Mouse (Mus musculus): ENCODE results near the gene Fgf15. TPM values are rescaled to one million over a fixed set of nuclear protein-coding genes. Genes with fewer than 3 reads are reported as not detected.
"Not testable (repeated sequence)": the region's sequence is repeated elsewhere in the genome, so short reads cannot be mapped to it uniquely, and the experiment has no call there.

The Fgf15 gene
- polyA plus RNA-seq, 1 experiment from 2014 or later: not detected

DNA sequence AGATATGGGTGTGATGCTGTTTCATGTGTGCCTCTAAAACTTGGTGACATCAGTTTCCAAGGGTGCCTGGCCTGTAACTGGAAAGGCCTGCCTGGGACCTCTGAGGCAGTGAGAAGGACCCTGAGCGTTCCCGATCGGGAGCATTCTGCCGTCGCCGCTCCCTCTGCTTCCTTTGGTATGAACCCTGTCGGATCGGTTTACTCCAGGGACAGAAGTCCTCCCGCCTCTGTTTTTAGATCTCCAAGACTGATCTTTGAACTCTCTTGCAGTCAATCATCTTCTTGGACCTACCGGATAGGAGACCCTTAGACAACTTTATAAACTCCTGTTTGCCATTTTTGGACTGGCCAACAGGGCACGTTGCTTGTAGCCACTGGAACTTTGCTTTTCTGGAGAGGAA lies 33.1 kb upstream of the Fgf15 start:
- Histone ChIP-seq H3K4me3 (no peak overlapping the region), H3K4me1 (replicated peaks) (peaks cover 13% of the 10 kb centered on the region), H3K4me2 (no peak overlapping the region), H3K27ac (no peak overlapping the region), H3K9me3 (replicated peaks) (no peaks in the 10 kb centered on the region), H3K9ac (no peak overlapping the region), H3K36me3 (no peaks in the 10 kb centered on the region), H3K27me3 (peaks cover 92% of the 10 kb centered on the region)
- ATAC-seq (replicated peaks; ENCODE audit: insufficient number of reproducible peaks, insufficient read depth, low FRiP score, low read depth): no peak
- WGBS: 4% methylated on average over 11 of the region's 11 CpGs

GRCm38 (mm10) chr7:144864160-144864670 lies 32.1 kb upstream of the Fgf15 start:
- Histone ChIP-seq H3K4me1 (replicated peaks) (peaks cover 13% of the 10 kb centered on the region), H3K9me3 (replicated peaks) (no peaks in the 10 kb centered on the region), H3K36me3 (no peaks in the 10 kb centered on the region), H3K4me3 (no peak overlapping the region), H3K4me2 (no peak overlapping the region), H3K27ac (no peak overlapping the region), H3K27me3 (peaks cover 89% of the 10 kb centered on the region), H3K9ac (no peak overlapping the region)
- no peak for ATAC-seq (replicated peaks; ENCODE audit: insufficient number of reproducible peaks, insufficient read depth, low FRiP score, low read depth)
- 66% methylated on average over 3 of the region's 3 CpGs for WGBS

DNA sequence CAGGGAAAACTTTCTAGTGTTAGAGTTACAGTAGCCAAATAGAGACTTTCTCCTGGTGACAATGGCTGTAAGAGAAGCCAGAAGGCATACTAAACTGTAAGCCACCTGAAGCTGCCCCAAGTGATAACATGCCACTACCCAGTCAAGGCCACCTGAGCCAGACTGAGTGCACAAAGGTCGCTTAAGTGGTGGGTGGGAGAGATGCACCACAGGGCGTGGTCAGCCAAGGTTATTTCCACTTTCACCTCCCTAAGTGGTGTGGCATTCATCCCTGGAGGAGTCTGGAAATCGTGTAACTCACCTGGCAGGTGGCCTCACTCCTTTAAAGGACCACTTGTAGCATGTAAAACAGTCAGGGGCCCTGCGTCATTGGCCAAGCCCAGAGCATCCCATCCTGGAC lies 29.2 kb upstream of the Fgf15 start:
- Histone ChIP-seq H3K27me3 (peaks cover 60% of the 10 kb centered on the region), H3K27ac (no peak overlapping the region), H3K4me1 (replicated peaks) (peaks cover under 1% of the 10 kb centered on the region; the same call in 1 of the 2 replicates), H3K4me2 (no peak overlapping the region), H3K9me3 (replicated peaks) (no peaks in the 10 kb centered on the region), H3K36me3 (no peaks in the 10 kb centered on the region), H3K9ac (no peak overlapping the region), H3K4me3 (no peak overlapping the region)
- ATAC-seq (replicated peaks; ENCODE audit: insufficient number of reproducible peaks, insufficient read depth, low FRiP score, low read depth): no peak
- WGBS: 53% methylated on average over 4 of the region's 4 CpGs

GRCm38 (mm10) chr7:144867602-144868001 lies 28.7 kb upstream of the Fgf15 start:
- H3K4me1 ChIP-seq (replicated peaks): peaks cover under 1% of the 10 kb centered on the region; the same call in 1 of the 2 replicates
- no peak overlapping the region for H3K4me3 ChIP-seq
- H3K9me3 ChIP-seq (replicated peaks): no peaks in the 10 kb centered on the region
- no peak overlapping the region for H3K4me2 ChIP-seq
- H3K36me3 ChIP-seq: no peaks in the 10 kb centered on the region
- WGBS: 68% methylated on average over 8 of the region's 8 CpGs
- H3K9ac ChIP-seq: no peak overlapping the region
- peaks cover 55% of the 10 kb centered on the region for H3K27me3 ChIP-seq
- no peak for ATAC-seq (replicated peaks; ENCODE audit: insufficient number of reproducible peaks, insufficient read depth, low FRiP score, low read depth)
- H3K27ac ChIP-seq: no peak overlapping the region

DNA sequence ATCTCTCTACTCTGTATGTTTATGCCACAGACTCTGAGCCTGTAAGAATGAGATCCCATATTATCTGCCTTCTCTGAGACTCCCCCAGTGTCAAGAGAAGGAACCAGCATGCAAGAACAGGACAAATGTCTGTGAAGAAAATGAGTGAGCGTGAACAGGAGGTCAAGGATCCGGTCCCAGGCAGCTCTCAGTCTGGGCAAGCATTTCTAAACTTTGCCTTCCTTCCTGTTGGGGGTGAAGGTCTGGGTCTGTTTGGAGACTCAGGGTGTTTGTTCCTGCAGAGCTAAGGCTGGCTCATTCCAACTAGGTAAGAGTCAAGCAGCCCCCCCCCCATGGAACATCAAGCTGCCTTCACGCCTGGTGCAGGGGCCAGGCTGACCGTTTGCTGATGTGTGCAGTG lies 23.9 kb upstream of the Fgf15 start:
- Histone ChIP-seq H3K36me3 (no peaks in the 10 kb centered on the region), H3K9me3 (replicated peaks) (no peaks in the 10 kb centered on the region), H3K4me3 (no peak overlapping the region), H3K27me3 (peaks cover 12% of the 10 kb centered on the region), H3K9ac (no peak overlapping the region), H3K4me2 (no peak overlapping the region), H3K27ac (no peak overlapping the region), H3K4me1 (replicated peaks) (peaks cover 11% of the 10 kb centered on the region; the same call in 1 of the 2 replicates)
- WGBS: 53% methylated on average over 4 of the region's 4 CpGs
- ATAC-seq (replicated peaks; ENCODE audit: insufficient number of reproducible peaks, insufficient read depth, low FRiP score, low read depth): no peak

DNA sequence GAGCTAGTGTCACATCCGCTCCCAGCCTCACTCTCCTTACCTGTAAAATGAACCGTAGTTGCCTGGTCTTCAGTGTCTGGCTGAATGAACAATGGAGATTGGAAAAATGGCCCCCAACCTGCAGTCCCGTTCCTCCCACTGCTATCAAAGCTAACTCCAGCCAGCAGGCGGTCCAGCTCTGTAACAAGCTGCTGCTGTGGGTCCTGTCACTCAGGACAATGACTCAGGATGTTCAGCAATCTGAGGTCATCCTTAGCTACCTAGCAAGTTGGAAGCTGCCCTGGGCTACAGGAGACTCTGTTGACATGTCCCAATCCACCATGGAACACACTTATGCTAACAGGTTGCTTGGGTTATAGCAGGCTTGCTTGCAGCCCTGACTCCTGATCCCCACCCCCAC lies 23.2 kb upstream of the Fgf15 start:
- Histone ChIP-seq H3K27me3 (peaks cover 7% of the 10 kb centered on the region; the same call in 1 of the 2 replicates), H3K4me2 (no peak overlapping the region), H3K4me1 (replicated peaks) (peaks cover 11% of the 10 kb centered on the region; the same call in 1 of the 2 replicates), H3K4me3 (no peak overlapping the region), H3K9me3 (replicated peaks) (no peaks in the 10 kb centered on the region), H3K9ac (no peak overlapping the region), H3K36me3 (no peaks in the 10 kb centered on the region), H3K27ac (no peak overlapping the region)
- 69% methylated on average over 4 of the region's 4 CpGs for WGBS
- ATAC-seq (replicated peaks; ENCODE audit: insufficient number of reproducible peaks, insufficient read depth, low FRiP score, low read depth): no peak

DNA sequence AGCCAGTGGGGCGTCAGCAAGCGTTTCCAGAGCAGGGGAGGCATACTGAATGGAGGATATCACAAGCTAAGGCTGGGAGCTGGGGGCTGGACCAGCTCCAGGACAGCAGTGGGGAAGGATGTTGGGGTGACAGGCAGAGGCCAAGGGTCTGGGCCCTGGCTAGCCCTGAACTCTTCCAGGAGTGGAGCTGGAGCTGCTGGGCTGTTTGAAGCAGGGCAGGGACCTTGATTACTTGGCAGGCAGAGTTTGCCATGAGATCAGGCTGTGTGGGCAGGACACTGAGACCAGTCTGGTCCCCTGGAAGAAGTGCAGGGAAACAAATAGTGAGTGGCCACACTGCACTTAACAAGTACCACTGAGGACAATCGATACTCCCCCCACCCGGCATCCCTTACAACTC lies 22.1 kb upstream of the Fgf15 start:
- Histone ChIP-seq H3K4me1 (replicated peaks) (peaks cover 11% of the 10 kb centered on the region; the same call in 1 of the 2 replicates), H3K36me3 (no peaks in the 10 kb centered on the region), H3K4me3 (no peak overlapping the region), H3K4me2 (no peak overlapping the region), H3K9me3 (replicated peaks) (no peaks in the 10 kb centered on the region), H3K27ac (no peak overlapping the region), H3K27me3 (peaks cover 4% of the 10 kb centered on the region), H3K9ac (no peak overlapping the region)
- WGBS: 69% methylated on average over 4 of the region's 4 CpGs
- ATAC-seq (replicated peaks; ENCODE audit: insufficient number of reproducible peaks, insufficient read depth, low FRiP score, low read depth): no peak

DNA sequence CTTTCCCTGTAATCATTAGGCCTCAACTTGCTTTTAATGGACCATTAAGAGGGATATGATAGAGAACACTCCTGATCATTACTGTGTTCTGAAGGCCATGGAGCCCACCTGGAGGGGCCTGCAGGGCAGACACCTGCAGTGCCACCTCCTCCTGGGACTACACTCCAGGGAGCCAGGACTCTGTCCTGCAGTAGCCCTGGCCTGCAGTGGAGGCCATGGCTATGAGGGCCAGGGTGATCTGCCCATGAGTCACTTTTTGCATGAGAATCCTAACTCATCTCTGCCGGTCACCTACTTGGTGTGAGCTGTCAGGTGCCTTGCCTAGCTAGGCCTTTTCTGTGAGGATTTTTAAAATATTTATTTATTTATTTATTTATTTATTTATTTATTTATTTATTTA lies 17.9 kb upstream of the Fgf15 start:
- Histone ChIP-seq H3K4me2 (no peak overlapping the region), H3K4me3 (no peak overlapping the region), H3K9me3 (replicated peaks) (no peaks in the 10 kb centered on the region), H3K4me1 (replicated peaks) (peaks cover 10% of the 10 kb centered on the region; the same call in 1 of the 2 replicates), H3K27ac (no peak overlapping the region), H3K9ac (no peak overlapping the region), H3K27me3 (peaks cover 4% of the 10 kb centered on the region), H3K36me3 (no peaks in the 10 kb centered on the region)
- no peak for ATAC-seq (replicated peaks; ENCODE audit: insufficient number of reproducible peaks, insufficient read depth, low FRiP score, low read depth)
- WGBS: 94% methylated on average over 1 of the region's 1 CpGs

- Histone ChIP-seq H3K4me3 (no peak overlapping the region), H3K27me3 (peaks cover 8% of the 10 kb centered on the region), H3K9me3 (replicated peaks) (no peaks in the 10 kb centered on the region), H3K36me3 (no peaks in the 10 kb centered on the region), H3K27ac (no peak overlapping the region), H3K4me2 (no peak overlapping the region), H3K4me1 (replicated peaks) (peaks cover 11% of the 10 kb centered on the region), H3K9ac (no peak overlapping the region)
- 34% methylated on average over 2 of the region's 2 CpGs for WGBS
- ATAC-seq (replicated peaks; ENCODE audit: insufficient number of reproducible peaks, insufficient read depth, low FRiP score, low read depth): no peak
These were observed 13.2 kb upstream of the Fgf15 start for GRCm38 (mm10) chr7:144883106-144883505.

DNA sequence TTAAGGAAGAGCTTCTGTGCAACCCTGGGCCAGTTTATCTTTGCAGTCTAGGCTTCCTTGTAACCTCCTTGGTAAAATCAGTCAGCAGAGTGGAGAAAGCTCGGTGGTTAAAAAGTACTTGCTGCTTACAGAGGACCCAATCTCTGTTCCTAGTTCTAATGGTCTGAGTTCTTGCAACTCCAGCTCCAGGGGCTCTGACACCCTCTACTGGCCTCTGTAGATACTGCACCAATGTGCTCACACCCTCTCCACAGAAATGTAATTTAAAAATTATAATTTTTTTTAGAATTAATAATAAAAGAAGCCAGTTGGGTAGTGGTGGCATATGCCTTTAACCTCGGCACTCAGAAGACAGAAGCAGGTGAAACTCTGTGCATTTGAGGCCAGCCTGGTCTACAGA lies 8.7 kb upstream of the Fgf15 start:
- no peak overlapping the region for H3K9ac ChIP-seq
- ATAC-seq (replicated peaks; ENCODE audit: insufficient number of reproducible peaks, insufficient read depth, low FRiP score, low read depth): no peak
- no peaks in the 10 kb centered on the region for H3K36me3 ChIP-seq
- H3K4me3 ChIP-seq: no peak overlapping the region
- H3K27ac ChIP-seq: no peak overlapping the region
- peaks cover 14% of the 10 kb centered on the region for H3K4me1 ChIP-seq (replicated peaks)
- peaks cover 36% of the 10 kb centered on the region for H3K27me3 ChIP-seq
- WGBS: 86% methylated on average over 2 of the region's 2 CpGs
- no peaks in the 10 kb centered on the region for H3K9me3 ChIP-seq (replicated peaks)
- no peak overlapping the region for H3K4me2 ChIP-seq

DNA sequence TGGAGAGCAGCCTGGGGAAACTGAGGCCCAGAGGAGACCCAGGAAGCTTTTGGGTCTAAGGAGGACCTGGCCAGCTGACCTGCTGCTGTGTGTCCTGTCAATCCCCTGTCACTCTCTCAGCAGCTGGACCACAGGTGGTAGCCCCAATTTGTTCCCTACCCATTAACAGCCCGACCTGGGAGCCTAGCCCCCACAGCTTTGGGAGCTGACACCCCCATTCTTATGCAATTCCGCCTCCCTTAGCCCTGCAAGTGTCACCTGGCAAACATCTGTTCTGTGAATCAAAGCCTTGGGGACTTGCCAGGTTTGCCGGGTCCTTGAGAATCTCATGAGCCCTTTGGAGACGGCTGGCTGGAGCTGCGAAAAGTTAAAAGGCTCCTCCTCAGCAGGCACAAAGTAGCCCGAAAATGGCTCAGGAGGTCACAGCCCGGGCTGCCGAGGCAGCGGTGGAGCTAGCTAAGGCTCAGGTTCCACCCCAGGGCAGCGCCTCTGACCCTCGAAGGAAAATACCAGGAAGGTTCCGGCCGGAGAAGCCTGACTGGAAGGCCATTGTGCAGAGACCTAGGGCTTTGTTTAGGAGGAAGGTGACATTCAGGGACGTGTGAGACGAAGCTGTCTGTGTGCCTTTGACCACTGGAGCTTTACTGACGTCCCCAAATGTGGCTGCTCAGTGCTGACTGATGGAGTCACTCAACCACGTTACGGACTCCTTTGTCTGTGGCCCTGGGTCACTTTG lies 7.6 kb upstream of the Fgf15 start:
- H3K9ac ChIP-seq: no peak overlapping the region
- H3K27ac ChIP-seq: no peak overlapping the region
- peaks cover 10% of the 10 kb centered on the region for H3K4me1 ChIP-seq (replicated peaks)
- no peak overlapping the region for H3K4me3 ChIP-seq
- H3K36me3 ChIP-seq: no peaks in the 10 kb centered on the region
- ATAC-seq (replicated peaks; ENCODE audit: insufficient number of reproducible peaks, insufficient read depth, low FRiP score, low read depth): no peak
- no peak overlapping the region for H3K4me2 ChIP-seq
- peaks cover 42% of the 10 kb centered on the region for H3K27me3 ChIP-seq
- WGBS: 6% methylated on average over 18 of the region's 18 CpGs
- H3K9me3 ChIP-seq (replicated peaks): no peaks in the 10 kb centered on the region

- H3K36me3 ChIP-seq; H3K9ac ChIP-seq; H3K27ac ChIP-seq; H3K4me2 ChIP-seq; H3K4me3 ChIP-seq; ATAC-seq (replicated peaks; ENCODE audit: insufficient number of reproducible peaks, insufficient read depth, low FRiP score, low read depth); H3K9me3 ChIP-seq (replicated peaks): not testable (repeated sequence)
- WGBS: 87% methylated on average over 1 of the region's 1 CpGs
- Histone ChIP-seq H3K4me1 (replicated peaks) (peaks cover 12% of the 10 kb centered on the region), H3K27me3 (peaks cover 58% of the 10 kb centered on the region)
These were observed 5.7 kb upstream of the Fgf15 start for GRCm38 (mm10) chr7:144890661-144891060.
